Mouse (Mus musculus) right cerebral cortex, postnatal 36 days (tissue): ENCODE data around the gene Ddn.
A peak's percentile ranks its signal among the peaks of the same experiment; 100 is the strongest.

Source experiments
- DNase-seq, 2 experiments: peaks; one replicate each; pipeline ENCODE4 v3.0.0; 2022; ENCODE audit warnings: low spot score in 2 of 2, mixed read lengths in 1 of 2

Ddn gene

GRCm38 (mm10) chr15:98797835-98798492 lies 11.3 kb downstream of the Ddn start:
- no peak for DNase-seq

DNA sequence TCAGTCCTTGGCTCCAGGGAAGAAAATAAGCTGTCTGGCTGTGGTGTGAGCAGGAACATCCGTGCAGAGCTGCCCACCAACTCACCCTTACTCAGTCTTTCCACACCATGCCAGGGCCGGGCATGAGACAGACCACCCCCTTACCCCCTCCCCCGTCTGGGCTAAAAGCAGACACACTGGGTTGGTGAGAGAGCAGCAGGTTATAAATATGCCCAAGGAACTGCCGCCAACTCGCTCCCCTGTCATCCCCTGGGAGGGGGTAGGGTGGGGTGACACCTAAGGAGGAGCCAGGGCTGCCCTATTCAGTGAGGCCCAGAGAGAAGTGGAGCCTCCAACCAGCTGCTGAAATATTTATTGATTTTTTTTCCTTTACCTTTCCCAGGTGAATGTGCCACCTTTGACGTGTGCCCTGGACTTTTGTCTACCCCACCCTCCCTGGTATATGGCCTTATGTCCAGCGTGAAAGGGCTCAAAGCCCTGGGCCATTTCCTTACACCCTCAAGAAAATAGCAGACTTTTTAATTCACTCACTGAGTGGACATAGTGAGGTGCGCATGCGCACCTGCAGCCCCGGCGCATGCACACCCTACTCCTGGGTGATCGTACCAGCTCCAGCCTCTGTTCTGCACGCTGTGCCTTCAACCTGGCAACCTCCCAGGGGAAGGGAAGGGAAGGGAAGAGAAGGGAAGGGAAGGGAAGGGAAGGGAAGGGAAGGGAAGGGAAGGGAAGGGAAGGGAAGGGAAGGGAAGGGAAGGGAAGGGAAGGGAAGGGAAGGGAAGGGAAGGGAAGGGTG lies 12.3 kb downstream of the Ddn start:
- DNase-seq: no peak

GRCm38 (mm10) chr15:98793141-98793698 lies 16.1 kb downstream of the Ddn start:
- no peak for DNase-seq

- DNase-seq: peak; percentile 44 to 70
Measured at GRCm38 (mm10) chr15:98792233-98793020, 16.9 kb downstream of the Ddn start.

DNA sequence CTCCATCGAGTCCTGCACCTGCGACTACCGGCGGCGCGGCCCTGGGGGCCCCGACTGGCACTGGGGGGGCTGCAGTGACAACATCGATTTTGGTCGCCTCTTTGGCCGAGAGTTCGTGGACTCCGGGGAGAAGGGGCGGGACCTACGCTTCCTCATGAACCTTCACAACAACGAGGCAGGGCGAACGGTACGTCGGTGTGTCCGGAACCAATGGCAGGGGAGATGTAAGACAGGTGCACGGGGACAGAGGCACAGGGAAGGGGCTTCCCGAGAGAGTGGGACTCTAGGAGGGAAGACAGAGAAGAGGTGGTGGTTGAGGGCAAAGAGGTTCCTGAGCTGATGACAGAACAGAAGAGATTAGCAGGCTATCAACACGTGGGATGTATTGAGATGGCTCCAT lies 17.5 kb downstream of the Ddn start:
- no peak for DNase-seq

GRCm38 (mm10) chr15:98791221-98791620 lies 18.1 kb downstream of the Ddn start:
- no peak for DNase-seq

- no peak for DNase-seq
Measured at GRCm38 (mm10) chr15:98790761-98791160, 18.5 kb downstream of the Ddn start.

- DNase-seq: no peak
Measured at GRCm38 (mm10) chr15:98789661-98790535, 19.4 kb downstream of the Ddn start, which contains the start of gene Wnt1. Gene Wnt1 (plus strand): TSS chr15:98789857.

DNA sequence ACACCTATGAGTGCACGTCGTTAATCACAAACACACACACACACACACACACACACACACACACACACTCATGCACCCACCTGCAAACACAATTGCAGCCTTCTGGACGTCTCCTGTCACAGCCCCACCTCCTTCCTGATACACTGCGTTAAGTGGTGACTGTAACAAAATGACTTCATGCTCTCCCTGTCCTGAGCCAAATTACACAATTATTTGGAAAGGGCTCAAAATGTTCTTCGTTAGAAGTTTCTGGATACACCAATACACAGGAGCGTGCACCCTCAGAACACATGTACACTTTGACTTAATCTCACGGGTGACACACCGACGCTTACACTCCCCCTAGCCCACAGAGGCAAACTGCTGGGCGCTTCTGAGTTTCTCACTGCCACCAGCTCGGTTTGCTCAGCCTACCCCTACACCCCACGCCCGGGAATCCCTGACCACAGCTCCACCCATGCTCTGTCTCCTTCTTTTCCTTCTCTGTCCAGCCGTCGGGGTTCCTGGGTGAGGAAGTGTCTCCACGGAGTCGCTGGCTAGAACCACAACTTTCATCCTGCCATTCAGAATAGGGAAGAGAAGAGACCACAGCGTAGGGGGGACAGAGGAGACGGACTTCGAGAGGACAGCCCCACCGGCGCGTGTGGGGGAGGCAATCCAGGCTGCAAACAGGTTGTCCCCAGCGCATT lies 20.2 kb downstream of the Ddn start:
- no peak for DNase-seq

GRCm38 (mm10) chr15:98787930-98788329 lies 21.4 kb downstream of the Ddn start:
- no peak for DNase-seq

DNA sequence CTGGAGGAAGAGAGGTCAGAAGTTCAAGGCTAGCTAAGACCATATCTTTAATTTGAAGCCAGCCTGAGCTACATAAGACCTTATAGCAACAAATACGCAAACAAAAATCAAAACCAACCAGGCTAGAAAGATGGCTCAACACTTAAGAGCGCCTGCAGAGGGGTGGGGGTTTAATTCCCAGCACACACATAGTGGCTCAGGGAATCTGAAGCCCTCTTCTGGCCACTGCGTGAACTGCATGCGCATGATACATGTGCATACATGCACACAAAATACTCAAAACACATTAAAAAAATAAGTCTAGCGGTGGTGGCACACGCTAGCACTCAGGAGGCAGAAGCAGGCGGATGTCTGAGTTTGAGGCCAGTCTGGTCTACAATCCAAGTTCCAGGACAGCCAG lies 23.5 kb downstream of the Ddn start:
- no peak for DNase-seq

DNA sequence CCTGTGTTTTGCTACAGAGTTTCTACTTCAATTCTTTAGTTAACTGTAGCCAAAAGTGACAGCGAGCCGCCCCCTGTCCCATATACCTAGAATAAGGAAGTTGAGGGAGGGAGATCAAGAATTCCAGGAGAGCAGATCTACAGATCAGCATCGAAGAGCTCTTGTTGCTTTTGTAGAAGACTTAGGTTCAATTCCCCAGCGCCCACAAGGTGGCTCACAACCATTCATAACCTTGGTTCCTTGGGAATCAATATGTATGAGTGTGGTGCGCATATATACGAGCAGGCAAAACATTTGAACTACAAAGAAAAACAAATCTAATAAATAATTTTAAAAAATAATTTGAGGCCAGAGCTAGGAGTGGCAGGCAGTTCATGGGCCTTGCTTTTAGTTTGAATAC lies 28.1 kb downstream of the Ddn start:
- DNase-seq: no peak

- no peak for DNase-seq
Measured at GRCm38 (mm10) chr15:98780573-98780972, 28.7 kb downstream of the Ddn start.

DNA sequence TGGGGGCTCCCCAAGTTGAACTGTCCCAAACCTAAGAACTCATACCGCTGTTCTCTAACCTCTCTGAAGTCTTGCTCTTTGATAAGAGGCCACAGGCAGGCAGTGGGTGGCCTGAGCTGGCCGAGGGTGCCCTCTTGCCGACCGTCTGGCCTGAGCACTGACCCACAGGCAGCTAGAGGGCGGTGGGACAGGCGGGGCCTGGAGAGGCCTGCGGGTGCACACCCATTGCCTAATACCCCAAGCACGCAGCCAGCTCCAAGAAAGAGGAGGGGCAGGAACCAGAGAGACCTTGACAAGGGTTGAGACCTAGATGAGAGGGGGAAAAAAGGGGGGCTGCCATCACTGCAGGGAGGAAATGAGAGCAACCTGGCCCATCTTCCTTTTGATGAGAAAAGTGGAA lies 29.2 kb downstream of the Ddn start:
- DNase-seq: no peak

- no peak for DNase-seq
Measured at GRCm38 (mm10) chr15:98778806-98779205, 30.5 kb downstream of the Ddn start.

GRCm38 (mm10) chr15:98778191-98778770 lies 31.0 kb downstream of the Ddn start:
- DNase-seq: no peak

DNA sequence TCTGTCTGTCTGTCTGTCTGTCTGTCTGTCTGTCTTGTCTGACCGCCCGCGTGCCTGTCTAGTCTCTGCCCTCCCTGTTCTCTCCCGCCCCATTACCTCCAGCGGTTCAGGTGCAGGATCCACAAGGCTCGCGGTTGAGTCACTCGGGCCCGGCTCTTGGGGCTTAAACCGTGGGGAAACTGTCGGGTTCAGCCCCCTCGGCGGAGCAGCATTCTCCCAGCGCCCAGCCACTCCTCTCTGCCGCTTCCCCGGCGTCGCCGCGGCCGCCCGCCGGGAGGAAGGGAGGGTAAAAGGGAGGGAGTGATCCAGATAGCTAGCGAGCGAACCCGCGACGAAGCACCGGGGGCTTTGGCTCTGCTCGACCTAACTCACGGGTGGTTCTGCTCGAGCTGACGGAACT lies 31.5 kb downstream of the Ddn start, which contains the start of gene Wnt10b:
Wnt10b (minus strand) TSS at position 389 of the 400 bp plus-strand sequence.
- DNase-seq: no peak

DNA sequence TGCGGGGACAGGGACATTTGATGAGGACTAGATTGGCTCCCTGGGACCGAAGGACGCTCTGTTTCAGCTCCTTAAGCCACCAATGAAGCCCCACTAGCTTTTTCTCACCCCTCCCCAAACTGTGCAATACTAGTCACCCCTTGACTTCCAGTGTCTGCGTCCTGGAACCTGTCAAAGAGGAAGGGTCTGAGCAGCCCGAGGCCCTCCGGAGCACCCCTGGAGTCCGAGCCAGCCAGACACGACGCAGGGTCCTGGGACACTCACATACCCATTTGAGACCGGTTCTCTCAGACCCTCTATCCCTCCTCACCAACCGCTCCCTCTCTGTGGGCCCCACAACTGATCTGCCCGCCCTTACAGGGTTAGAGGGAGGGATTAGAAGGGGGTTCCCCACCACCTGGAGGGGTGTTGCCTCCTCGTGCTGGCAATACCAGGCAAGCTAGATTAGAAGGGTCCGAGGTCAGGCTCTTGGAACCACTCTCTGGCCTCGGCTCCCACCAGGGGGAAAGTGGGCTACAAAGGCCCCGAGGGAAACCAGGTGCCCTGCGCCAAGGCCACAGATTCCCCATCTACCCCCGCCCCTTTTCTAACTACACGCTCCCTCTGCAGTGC lies 32.2 kb downstream of the Ddn start:
- DNase-seq: no peak

- no peak for DNase-seq
Measured at GRCm38 (mm10) chr15:98776280-98777004, 32.8 kb downstream of the Ddn start.
